Mouse (Mus musculus) MEL (cell line): ENCODE measurements around the gene Trappc10. TPM values are rescaled to one million over a fixed set of nuclear protein-coding genes. Genes with fewer than 3 reads are reported as not detected.
A peak's percentile ranks its signal among the peaks of the same experiment; 100 is the strongest.

Experiments used
- DNase-seq: peaks from one replicate; pipeline ENCODE4 v3.0.0; 2011; ENCODE audit warnings: low read depth, low spot score
- H3K27ac ChIP-seq: 2 replicates; pipeline ENCODE4 v1.5.1; 2012; ENCODE audit warnings: low read depth, mild to moderate bottlenecking, control low read depth, low read length, moderate library complexity; ENCODE audit not compliant: control insufficient read depth
- H3K27me3 ChIP-seq, 2 experiments: fragments of 150-350 bp in 1 of 2; sonication (generic) in 1 of 2; 2 replicates each; pipeline ENCODE4 v1.6.1; 2012; ENCODE audit warnings: low read length in 2 of 2, mild to moderate bottlenecking in 2 of 2, improper control_type of control experiment in 1 of 2, moderate library complexity in 1 of 2; ENCODE audit not compliant: insufficient read depth in 2 of 2, control insufficient read depth in 1 of 2
- H3K36me3 ChIP-seq, 2 experiments: 2 replicates each; pipeline ENCODE4 v1.6.1; 2012 to 2014; ENCODE audit warnings: low read length in 2 of 2, improper control_type of control experiment in 1 of 2, inconsistent platforms in 1 of 2, mild to moderate bottlenecking in 1 of 2; ENCODE audit not compliant: insufficient read depth in 2 of 2, control insufficient read depth in 1 of 2
- H3K4me1 ChIP-seq, 2 experiments: fragments of 150-350 bp in 1 of 2; sonication (generic) in 1 of 2; 2 replicates each; pipeline ENCODE4 v1.6.1; 2012; ENCODE audit warnings: low read length in 2 of 2, improper control_type of control experiment in 1 of 2, mild to moderate bottlenecking in 1 of 2; ENCODE audit not compliant: insufficient read depth in 2 of 2, control insufficient read depth in 1 of 2
- H3K4me3 ChIP-seq, 2 experiments: fragments of 150-350 bp in 1 of 2; sonication (generic) in 1 of 2; 2 replicates each; pipeline ENCODE4 v1.5.1; 2012; ENCODE audit warnings: low read depth in 2 of 2, low read length in 2 of 2, mild to moderate bottlenecking in 2 of 2, moderate library complexity in 2 of 2, control low read depth in 1 of 2, improper control_type of control experiment in 1 of 2; ENCODE audit not compliant: control insufficient read depth in 1 of 2, insufficient read depth in 1 of 2
- H3K79me2 ChIP-seq: 2 replicates; pipeline ENCODE4 v1.6.1; 2012; ENCODE audit warnings: mild to moderate bottlenecking, low read length, moderate library complexity; ENCODE audit not compliant: control insufficient read depth, poor library complexity, insufficient read depth
- H3K9ac ChIP-seq: 2 replicates; pipeline ENCODE4 v1.6.1; 2012; ENCODE audit warnings: low read depth, mild to moderate bottlenecking, control low read depth, low read length, moderate library complexity; ENCODE audit not compliant: control insufficient read depth, poor library complexity, severe bottlenecking
- H3K9me3 ChIP-seq: fragments of 150-350 bp; sonication (generic); replicated peaks from 2 replicates; pipeline ENCODE4 v1.6.1; 2012; ENCODE audit warnings: mild to moderate bottlenecking, low read length, improper control_type of control experiment, moderate library complexity; ENCODE audit not compliant: insufficient read depth
- BHLHE40 ChIP-seq: IDR thresholded peaks from 2 replicates; pipeline ENCODE4 v1.6.1; 2012; ENCODE audit warnings: low read depth, mild to moderate bottlenecking, inconsistent platforms, low read length, improper control_type of control experiment, borderline replicate concordance
- E2F4 ChIP-seq: IDR thresholded peaks from 2 replicates; pipeline ENCODE4 v1.6.1; 2011; ENCODE audit warnings: low read depth, low read length, improper control_type of control experiment, borderline replicate concordance
- ELF1 ChIP-seq: IDR thresholded peaks from 2 replicates; pipeline ENCODE4 v1.6.1; 2014; ENCODE audit warnings: low read depth, mild to moderate bottlenecking, inconsistent platforms, low read length, improper control_type of control experiment, moderate library complexity
- ETS1 ChIP-seq: IDR thresholded peaks from 2 replicates; pipeline ENCODE4 v1.6.1; 2012; ENCODE audit warnings: low read depth, mild to moderate bottlenecking, inconsistent platforms, low read length, improper control_type of control experiment, moderate library complexity
- GATA1 ChIP-seq: IDR thresholded peaks from 2 replicates; pipeline ENCODE4 v1.6.1; 2011; ENCODE audit warnings: low read depth, low read length, improper control_type of control experiment
- KAT2A ChIP-seq: conservative IDR thresholded peaks from 2 replicates; pipeline ENCODE4 v1.6.1; 2012; ENCODE audit warnings: low read depth, low read length, improper control_type of control experiment, inconsistent platforms
- MAFK ChIP-seq: IDR thresholded peaks from 2 replicates; pipeline ENCODE4 v1.6.1; 2011; ENCODE audit warnings: low read depth, mild to moderate bottlenecking, low read length, improper control_type of control experiment, borderline replicate concordance
- MYB ChIP-seq: IDR thresholded peaks from 2 replicates; pipeline ENCODE4 v1.6.1; 2011; ENCODE audit warnings: mild to moderate bottlenecking, low read depth, low read length, improper control_type of control experiment
- MYC ChIP-seq: IDR thresholded peaks from 2 replicates; pipeline ENCODE4 v1.6.1; 2011; ENCODE audit warnings: low read depth, mild to moderate bottlenecking, low read length, improper control_type of control experiment, moderate library complexity
- NRF1 ChIP-seq: IDR thresholded peaks from 2 replicates; pipeline ENCODE4 v1.6.1; 2014; ENCODE audit warnings: low read depth, mild to moderate bottlenecking, inconsistent platforms, low read length, improper control_type of control experiment, moderate library complexity; ENCODE audit not compliant: poor library complexity, insufficient read depth, severe bottlenecking
- RCOR1 ChIP-seq: IDR thresholded peaks from 2 replicates; pipeline ENCODE4 v1.6.1; 2012; ENCODE audit warnings: low read depth, mild to moderate bottlenecking, inconsistent platforms, low read length, improper control_type of control experiment
- SIN3A ChIP-seq: IDR thresholded peaks from 2 replicates; pipeline ENCODE4 v1.6.1; 2012; ENCODE audit warnings: low read length, improper control_type of control experiment, inconsistent platforms
- TBP ChIP-seq: IDR thresholded peaks from 2 replicates; pipeline ENCODE4 v1.8.0; 2011; ENCODE audit warnings: low read depth, low read length, improper control_type of control experiment
- TCF12 ChIP-seq: IDR thresholded peaks from 2 replicates; pipeline ENCODE4 v1.6.1; 2014; ENCODE audit warnings: low read depth, mild to moderate bottlenecking, inconsistent platforms, low read length, improper control_type of control experiment, moderate library complexity
- UBTF ChIP-seq: IDR thresholded peaks from 2 replicates; pipeline ENCODE4 v1.6.1; 2012; ENCODE audit warnings: low read depth, mild to moderate bottlenecking, inconsistent platforms, low read length, improper control_type of control experiment, moderate library complexity, borderline replicate concordance; ENCODE audit not compliant: insufficient read depth
- USF1 ChIP-seq: IDR thresholded peaks from 2 replicates; pipeline ENCODE4 v1.6.1; 2014; ENCODE audit warnings: low read depth, mild to moderate bottlenecking, inconsistent platforms, low read length, improper control_type of control experiment, moderate library complexity
- ZC3H11A ChIP-seq: IDR thresholded peaks from 2 replicates; pipeline ENCODE4 v1.6.1; 2012; ENCODE audit warnings: low read depth, mild to moderate bottlenecking, inconsistent platforms, low read length, improper control_type of control experiment
- ZNF384 ChIP-seq: IDR thresholded peaks from 2 replicates; pipeline ENCODE4 v1.6.1; 2012; ENCODE audit warnings: low read depth, mild to moderate bottlenecking, inconsistent platforms, low read length, improper control_type of control experiment
- polyA plus RNA-seq, 2 experiments: library from polyadenylated mRNA; stranded (reverse) in 1 of 2; unstranded in 1 of 2; fragments of >175 nt in 1 of 2; fragments of >200 nt in 1 of 2; gene quantifications; 2 replicates each; pipeline versions ENCODE4 v1.2.1 to v1.2.4; 2012; ENCODE audit warnings: low replicate concordance in 2 of 2, low read depth in 1 of 2; ENCODE audit not compliant: insufficient read length in 2 of 2, insufficient read depth in 1 of 2, missing spikeins in 1 of 2
- total RNA-seq: library from RNA; depleted of rRNA; stranded (reverse); fragments of 300-350 nt; gene quantifications from 2 replicates; pipeline ENCODE4 v1.2.3, GENCODE M21; 2012

Trappc10 gene
- total and polyA plus RNA-seq, 3 experiments = 26.1 to 35.5 TPM; not detected in 1

GRCm38 (mm10) chr10:78168792-78169191, 75.6 kb downstream of the Trappc10 start:
- no peaks in the 10 kb centered on the region for H3K9me3 ChIP-seq
- no peak for DNase-seq
- peak overlapping the region; percentile 93 for H3K9ac ChIP-seq
- peaks cover 0 to 9% of the 10 kb centered on the region in 2 experiments for H3K36me3 ChIP-seq
- no peaks in the 10 kb centered on the region for H3K27me3 ChIP-seq
- H3K79me2 ChIP-seq = peaks cover 5% of the 10 kb centered on the region; the same call in 1 of the 2 replicates
- no peak overlapping the region for H3K27ac ChIP-seq
- peak overlapping the region; percentile 79 to 89 for H3K4me3 ChIP-seq
- TF ChIP-seq RCOR1 = no peak
- TF ChIP-seq TBP = no peak
- no peak for TF ChIP-seq ZC3H11A
- no peak for TF ChIP-seq BHLHE40
- no peak for TF ChIP-seq TCF12
- no peak for TF ChIP-seq E2F4
- TF ChIP-seq, all 39 proteins: peak for 0
- peaks cover 0 to 16% of the 10 kb centered on the region in 2 experiments; a peak in 2 of 4 replicates for H3K4me1 ChIP-seq

GRCm38 (mm10) chr10:78167775-78168174, 76.7 kb downstream of the Trappc10 start:
- no peak overlapping the region for H3K27ac ChIP-seq
- H3K9ac ChIP-seq = no peak overlapping the region
- no peaks in the 10 kb centered on the region for H3K9me3 ChIP-seq
- peaks cover 5% of the 10 kb centered on the region; the same call in 1 of the 2 replicates for H3K79me2 ChIP-seq
- H3K4me1 ChIP-seq = peaks cover 0 to 16% of the 10 kb centered on the region in 2 experiments; a peak in 2 of 4 replicates
- H3K27me3 ChIP-seq = no peaks in the 10 kb centered on the region
- no peak for TF ChIP-seq NRF1
- no peak for TF ChIP-seq MYB
- peak; percentile 98 for TF ChIP-seq TBP
- TF ChIP-seq MAFK = no peak
- no peak for TF ChIP-seq ZNF384
- TF ChIP-seq GATA1 = peak; percentile 41; the same call in 1 of the 2 replicates
- no peak for TF ChIP-seq KAT2A
- TF ChIP-seq SIN3A = no peak
- TF ChIP-seq MYC = no peak
- no peak for TF ChIP-seq USF1
- no peak for TF ChIP-seq UBTF
- no peak for TF ChIP-seq E2F4
- TF ChIP-seq ELF1 = no peak
- no peak for TF ChIP-seq ETS1
- TF ChIP-seq, all 39 proteins: peak for 2
- peaks cover 0 to 9% of the 10 kb centered on the region in 2 experiments for H3K36me3 ChIP-seq
- no peak overlapping the region for H3K4me3 ChIP-seq
- DNase-seq = peak; percentile 76
